Mouse (Mus musculus) T-helper 17 cell (primary cell): ENCODE measurements around the gene Ltbp2.

ENCODE experiments used
- in situ Hi-C, 2 experiments: fragments of 300-600 bp; cut with MboI, MseI; formaldehyde crosslinking; loops; 1 replicate in 1 of 2; 2 replicates in 1 of 2; pipeline ENCODE4 v1.15.1; 2025; ENCODE audit warnings: high pct_unique_total_duplicates in 2 of 2

The Ltbp2 gene

GRCm38 (mm10) chr12:84763577-84764218, 112.6 kb downstream of the Ltbp2 start:
- in situ Hi-C loops, result no loop called here

- in situ Hi-C loops, result no loop called here
Observed at GRCm38 (mm10) chr12:84762532-84762931, 113.8 kb downstream of the Ltbp2 start.

DNA sequence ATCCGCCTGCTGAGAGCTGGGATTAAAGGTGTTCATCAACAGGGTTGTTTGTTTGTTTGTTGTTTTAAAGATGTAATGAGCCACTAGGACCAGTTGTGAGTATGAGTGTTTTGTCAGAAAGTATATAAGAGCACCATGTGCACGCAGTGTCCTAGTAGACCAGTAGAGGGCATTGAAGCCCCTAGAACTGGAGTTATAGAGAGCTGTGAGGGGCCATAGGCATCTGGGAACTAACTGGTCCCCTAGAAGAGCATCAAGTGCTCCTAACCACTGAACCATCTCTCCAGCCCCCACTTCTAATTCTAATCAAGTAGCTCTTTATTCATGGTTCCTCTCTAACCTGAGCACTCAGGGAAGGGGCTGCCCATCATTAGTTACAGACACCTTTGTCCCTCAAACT, 117.3 kb downstream of the Ltbp2 start:
- in situ Hi-C loops, result no loop called here

DNA sequence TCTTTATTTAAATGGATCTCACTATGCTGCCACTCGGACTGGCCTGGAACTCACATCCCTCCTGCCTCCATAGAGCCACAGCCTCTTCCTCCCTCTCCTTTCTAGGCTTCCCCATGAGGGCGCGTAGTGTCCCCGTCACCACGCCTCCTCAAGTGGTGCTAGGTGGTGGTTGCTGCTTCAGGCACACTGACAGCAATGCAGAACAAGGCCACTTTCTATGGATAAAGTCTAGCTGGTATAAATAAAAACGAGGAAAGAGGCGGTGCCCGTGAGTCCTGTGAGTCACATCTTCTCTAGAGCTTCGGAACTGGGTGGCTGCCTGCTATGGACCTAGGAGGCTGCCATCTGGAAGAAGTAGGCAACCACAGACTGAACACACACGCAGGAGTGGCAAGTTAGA, 120.3 kb downstream of the Ltbp2 start:
- in situ Hi-C loops, result no loop called here

- in situ Hi-C loops, result no loop called here
Observed at GRCm38 (mm10) chr12:84755008-84755695, 121.2 kb downstream of the Ltbp2 start.

- in situ Hi-C loops, result loop anchor here (5.0 kb wide), 2 partner anchors 95 to 100 kb away; no protein-coding TSS in a partner anchor
Observed at GRCm38 (mm10) chr12:84752131-84752977, 124.0 kb downstream of the Ltbp2 start.

GRCm38 (mm10) chr12:84750661-84751060, 125.7 kb downstream of the Ltbp2 start:
- in situ Hi-C loops, result loop anchor here (5.0 kb wide), 2 partner anchors 93 to 98 kb away; no protein-coding TSS in a partner anchor

GRCm38 (mm10) chr12:84748134-84748533, 128.2 kb downstream of the Ltbp2 start:
- in situ Hi-C loops, result no loop called here

DNA sequence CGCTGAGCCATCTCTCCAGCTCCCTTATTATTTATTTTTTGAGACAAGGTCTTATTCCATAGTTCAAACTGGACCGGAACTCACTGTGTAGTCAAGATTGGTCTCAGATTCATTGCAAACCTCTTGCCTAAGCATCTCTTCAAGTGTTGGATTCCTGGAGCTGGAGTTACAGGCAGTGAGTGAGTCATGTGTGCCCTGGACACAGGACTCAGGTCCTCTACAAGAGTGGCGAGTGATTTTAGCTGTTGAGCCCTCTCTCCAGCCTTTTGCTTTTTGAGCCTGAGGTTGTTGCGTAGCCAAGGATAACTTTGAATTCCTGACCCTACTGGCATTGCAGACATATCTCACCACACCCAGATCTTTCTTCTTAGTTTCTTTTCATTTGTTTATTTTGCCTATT, 130.6 kb downstream of the Ltbp2 start:
- in situ Hi-C loops, result no loop called here

DNA sequence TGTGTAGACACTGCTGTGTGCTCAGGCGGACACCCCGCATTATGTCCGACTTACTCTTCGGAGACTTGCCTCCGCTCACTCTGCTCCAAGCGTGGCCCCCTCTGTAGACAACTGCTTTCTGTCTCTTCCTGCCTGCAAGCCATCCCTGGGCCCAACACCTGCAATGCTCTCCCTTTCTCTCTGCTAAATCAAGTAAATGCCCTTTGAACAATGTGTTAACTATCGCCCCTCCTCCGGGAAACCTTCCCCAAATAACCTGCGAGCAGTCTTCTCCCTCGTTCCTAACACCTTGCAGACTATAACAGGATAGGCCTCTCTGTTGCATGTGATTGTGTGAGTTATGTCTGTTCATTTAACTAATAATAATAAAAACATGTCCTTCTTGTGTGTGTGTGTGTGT, 132.8 kb downstream of the Ltbp2 start:
- in situ Hi-C loops, result no loop called here

DNA sequence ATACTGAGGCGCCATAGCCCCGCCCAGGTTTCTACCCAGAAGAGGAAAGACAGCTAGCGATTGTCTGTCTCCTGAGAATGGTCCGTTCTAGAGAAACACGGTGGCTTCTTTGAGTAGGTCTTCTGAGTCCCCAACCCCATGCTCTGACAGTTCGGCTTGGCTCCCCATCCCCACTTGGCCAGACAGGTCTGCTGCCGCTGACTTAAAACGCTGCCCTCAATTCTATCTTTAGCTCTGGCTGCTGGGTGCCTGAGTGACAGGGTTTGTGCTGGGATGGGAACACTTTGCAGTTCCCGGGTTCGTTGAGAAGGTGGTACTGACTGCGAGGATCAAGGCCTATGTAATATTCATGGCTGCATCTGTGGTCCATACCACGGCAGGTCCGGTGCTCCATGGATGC, 143.0 kb downstream of the Ltbp2 start:
- in situ Hi-C loops, result no loop called here
